Mouse (Mus musculus): ENCODE results near the gene Ankrd13d. TPM values are rescaled to one million over a fixed set of nuclear protein-coding genes. Genes with fewer than 3 reads are reported as not detected.

Gene Ankrd13d
- 7.3 TPM for polyA plus RNA-seq (2017; shearing (Covaris generic))

GRCm38 (mm10) chr19:4282898-4283553, at the start of gene Ankrd13d:
Ankrd13d (minus strand) TSS chr19:4283137.

DNA sequence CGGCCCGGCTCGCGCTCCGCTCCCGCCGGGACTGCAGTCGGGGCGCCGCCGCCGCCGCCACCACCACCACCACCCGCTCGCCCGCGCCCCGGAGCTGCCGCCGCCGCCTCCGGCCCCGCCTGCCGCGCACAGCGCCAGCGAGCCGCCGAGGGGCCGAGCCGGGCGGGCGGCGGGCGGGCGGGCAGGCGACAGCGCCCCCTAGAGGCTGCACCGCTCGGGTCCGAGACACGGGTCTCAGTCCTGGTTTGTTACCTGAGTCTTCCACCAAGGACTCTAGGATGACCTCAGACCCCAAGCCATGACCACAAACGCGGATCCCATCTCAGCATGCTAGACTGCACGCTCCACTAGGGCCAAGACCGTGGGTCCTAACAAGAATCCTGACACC, 23.2 kb upstream of the Ankrd13d start, which contains the start of gene Grk2:
Gene Grk2 (minus strand): TSS at position 33 of the 388 bp plus-strand sequence.

GRCm38 (mm10) chr19:4268566-4269361, 14.2 kb downstream of the Ankrd13d start, which contains the start of gene Ssh3:
Ssh3 (minus strand) TSS chr19:4269180.

GRCm38 (mm10) chr19:4231253-4232185, 51.4 kb downstream of the Ankrd13d start, which contains the start of gene Pold4:
Pold4 (plus strand) TSS chr19:4231899.

Other genes starting within 250 kb of the Ankrd13d start
- gene Gstp1, start 245.2 kb downstream of the Ankrd13d start, polyA plus RNA-seq (2017; shearing (Covaris generic)), result 512 TPM
- 2.0 TPM for gene Gstp2, start 237.1 kb downstream of the Ankrd13d start, polyA plus RNA-seq (2017; shearing (Covaris generic))
- gene Gstp3, start 223.6 kb downstream of the Ankrd13d start, polyA plus RNA-seq (2017; shearing (Covaris generic)), result 96.6 TPM
- not detected for gene Cabp2, start 201.6 kb downstream of the Ankrd13d start, polyA plus RNA-seq (2017; shearing (Covaris generic))
- 799 TPM for gene Cdk2ap2, start 186.0 kb downstream of the Ankrd13d start, polyA plus RNA-seq (2017; shearing (Covaris generic))
- 330 TPM for gene Pitpnm1, start 183.1 kb downstream of the Ankrd13d start, polyA plus RNA-seq (2017; shearing (Covaris generic))
- 195 TPM for gene Aip, start 157.3 kb downstream of the Ankrd13d start, polyA plus RNA-seq (2017; shearing (Covaris generic))
- not detected for gene Gpr152, start 143.3 kb downstream of the Ankrd13d start, polyA plus RNA-seq (2017; shearing (Covaris generic))
- 0.41 TPM for gene Cabp4, start 139.1 kb downstream of the Ankrd13d start, polyA plus RNA-seq (2017; shearing (Covaris generic))
- 394 TPM for gene Coro1b, start 134.5 kb downstream of the Ankrd13d start, polyA plus RNA-seq (2017; shearing (Covaris generic))
- 1,480 TPM for gene Ptprcap, start 129.5 kb downstream of the Ankrd13d start, polyA plus RNA-seq (2017; shearing (Covaris generic))
- 49.1 TPM for gene Rps6kb2, start 119.8 kb downstream of the Ankrd13d start, polyA plus RNA-seq (2017; shearing (Covaris generic))
- gene Carns1, start 107.7 kb downstream of the Ankrd13d start, polyA plus RNA-seq (2017; shearing (Covaris generic)), result 36.9 TPM
- 782 TPM for gene Tbc1d10c, start 91.9 kb downstream of the Ankrd13d start, polyA plus RNA-seq (2017; shearing (Covaris generic))
- 1,094 TPM for gene Ppp1ca, start 91.1 kb downstream of the Ankrd13d start, polyA plus RNA-seq (2017; shearing (Covaris generic))
- 80.3 TPM for gene Rad9a, start 81.5 kb downstream of the Ankrd13d start, polyA plus RNA-seq (2017; shearing (Covaris generic))
- gene Clcf1, start 68.9 kb downstream of the Ankrd13d start, polyA plus RNA-seq (2017; shearing (Covaris generic)), result 38.4 TPM
- gene AC109138.7, start 68.8 kb downstream of the Ankrd13d start, polyA plus RNA-seq (2017; shearing (Covaris generic)), result 0.61 TPM
- gene Pold4, start 51.2 kb downstream of the Ankrd13d start, polyA plus RNA-seq (2017; shearing (Covaris generic)), result 113 TPM
- 0.73 TPM for gene Ssh3, start 14.0 kb downstream of the Ankrd13d start, polyA plus RNA-seq (2017; shearing (Covaris generic))
- gene Grk2, start 23.1 kb upstream of the Ankrd13d start, polyA plus RNA-seq (2017; shearing (Covaris generic)), result 238 TPM
- gene Kdm2a, start 115.1 kb upstream of the Ankrd13d start, polyA plus RNA-seq (2017; shearing (Covaris generic)), result 71.8 TPM
- 4.6 TPM for gene Rhod, start 156.3 kb upstream of the Ankrd13d start, polyA plus RNA-seq (2017; shearing (Covaris generic))
- gene Syt12, start 194.3 kb upstream of the Ankrd13d start, polyA plus RNA-seq (2017; shearing (Covaris generic)), result 0.14 TPM
- not detected for gene 2010003K11Rik, start 215.4 kb upstream of the Ankrd13d start, polyA plus RNA-seq (2017; shearing (Covaris generic))
- 2.6 TPM for gene Pcx, start 227.3 kb upstream of the Ankrd13d start, polyA plus RNA-seq (2017; shearing (Covaris generic))